Mouse (Mus musculus): ENCODE measurements at regions not wholly inside any gene's neighbourhood (a gene's known extent, or its start where the extent isn't known, plus 50 kb on each side); places are given as distances from the start of the nearest gene placed in this dataset.

DNA sequence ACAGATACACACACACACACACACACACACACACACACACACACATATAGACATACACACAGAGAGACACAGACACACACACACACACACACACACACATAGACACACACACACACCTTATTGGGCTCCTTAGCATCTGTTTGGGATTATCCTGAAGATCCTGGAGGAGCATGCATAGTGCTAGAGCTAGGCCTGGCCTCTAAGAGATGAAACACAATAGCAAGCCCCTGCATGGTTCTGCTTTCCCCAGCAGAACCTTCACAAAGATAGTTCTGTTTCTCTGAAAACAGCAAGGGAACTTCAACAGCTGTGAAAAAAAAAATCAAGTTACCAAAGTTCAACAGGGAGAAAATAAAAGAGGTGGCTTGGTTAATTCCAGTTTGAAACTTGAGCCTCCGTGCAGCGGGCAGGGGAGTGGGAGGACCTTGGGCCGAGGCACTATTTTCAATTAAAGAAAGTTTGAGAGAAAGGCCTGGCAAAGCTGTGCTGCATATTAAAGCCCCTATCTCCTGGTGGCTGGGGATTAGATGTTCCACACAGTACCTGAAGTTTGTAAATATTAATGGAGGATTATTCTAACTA lies 257.4 kb upstream of the Zfp64 start:
- Histone ChIP-seq H3K79me2 (ENCODE audit: control insufficient read depth, insufficient read depth) (no peaks in the 10 kb centered on the region), H3K4me3 (no peak overlapping the region), H3ac (ENCODE audit: control insufficient read depth, insufficient read length) (no peak overlapping the region), H3K4me2 (ENCODE audit: low read depth) (no peak overlapping the region), H3K36me3 (ENCODE audit: control insufficient read depth, insufficient read depth) (no peaks in the 10 kb centered on the region), H3K27me3 (ENCODE audit: control insufficient read depth, insufficient read depth, insufficient read length) (no peaks in the 10 kb centered on the region)
- TF ChIP-seq REST (IDR thresholded peaks at IDR 0.05; ENCODE audit: insufficient read depth, insufficient read length) (no peak), MYOD1 (IDR thresholded peaks at IDR 0.05; ENCODE audit: control insufficient read depth in 1 of 3, insufficient read length in 2 of 3, low read depth in 2 of 3) (no peak), CEBPB (IDR thresholded peaks at IDR 0.05; ENCODE audit: insufficient read depth, poor library complexity, severe bottlenecking) (no peak), USF1 (IDR thresholded peaks at IDR 0.05; ENCODE audit: low read depth) (no peak), E2F4 (IDR thresholded peaks at IDR 0.05; ENCODE audit: insufficient read depth) (no peak), TCF3 (IDR thresholded peaks at IDR 0.05; ENCODE audit: insufficient read length, low read depth) (no peak), MAX (IDR thresholded peaks at IDR 0.05; ENCODE audit: low read depth) (no peak), SRF (IDR thresholded peaks at IDR 0.05; ENCODE audit: control insufficient read depth, insufficient read length, low read depth) (no peak), POLR2AphosphoS2 (IDR thresholded peaks at IDR 0.05; ENCODE audit: insufficient read length, low read depth) (no peak), MYOG (IDR thresholded peaks at IDR 0.05; ENCODE audit: control insufficient read depth in 1 of 3, insufficient read depth in 1 of 3, insufficient read length in 2 of 3, low read depth in 2 of 3) (no peak), POLR2A (IDR thresholded peaks at IDR 0.05; ENCODE audit: insufficient read length, low read depth) (no peak), TCF12 (IDR thresholded peaks at IDR 0.05; ENCODE audit: insufficient read depth, poor library complexity, severe bottlenecking) (no peak)

DNA sequence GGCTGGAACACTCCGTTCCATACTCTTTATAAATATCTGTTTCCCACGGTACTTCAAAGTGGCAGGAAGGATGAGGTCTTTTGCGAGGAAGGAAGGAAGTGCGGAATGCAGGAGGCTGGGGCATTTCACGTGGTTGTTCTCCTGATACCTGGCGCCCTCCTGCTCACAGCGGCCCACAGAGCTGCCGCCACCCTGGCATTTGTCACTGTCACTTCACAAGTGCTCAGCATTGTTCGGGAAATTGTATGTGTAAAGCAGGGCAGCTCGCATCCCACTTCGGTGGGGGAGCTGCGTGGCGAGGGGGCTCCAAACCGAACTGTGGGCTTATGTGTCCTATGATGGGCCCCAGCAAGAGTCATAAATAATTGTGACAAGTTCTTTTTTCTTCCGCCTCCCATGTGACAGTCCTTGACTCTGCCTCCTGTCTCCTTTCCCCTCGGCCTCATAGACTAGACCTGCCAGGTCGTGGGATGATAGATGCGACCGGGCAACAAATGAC lies 248.9 kb upstream of the Zfp64 start:
- Histone ChIP-seq H3K27me3 (ENCODE audit: control insufficient read depth, insufficient read depth, insufficient read length) (no peaks in the 10 kb centered on the region), H3K4me2 (ENCODE audit: low read depth) (no peak overlapping the region), H3K4me3 (no peak overlapping the region), H3K79me2 (ENCODE audit: control insufficient read depth, insufficient read depth) (no peaks in the 10 kb centered on the region), H3K36me3 (ENCODE audit: control insufficient read depth, insufficient read depth) (no peaks in the 10 kb centered on the region), H3ac (ENCODE audit: control insufficient read depth, insufficient read length) (no peak overlapping the region)
- TF ChIP-seq TCF12 (IDR thresholded peaks at IDR 0.05; ENCODE audit: insufficient read depth, poor library complexity, severe bottlenecking) (no peak), SRF (IDR thresholded peaks at IDR 0.05; ENCODE audit: control insufficient read depth, insufficient read length, low read depth) (no peak), CEBPB (IDR thresholded peaks at IDR 0.05; ENCODE audit: insufficient read depth, poor library complexity, severe bottlenecking) (no peak), MYOD1 (IDR thresholded peaks at IDR 0.05; ENCODE audit: control insufficient read depth in 1 of 3, insufficient read length in 2 of 3, low read depth in 2 of 3) (no peak), MAX (IDR thresholded peaks at IDR 0.05; ENCODE audit: low read depth) (no peak), USF1 (IDR thresholded peaks at IDR 0.05; ENCODE audit: low read depth) (no peak), MYOG (IDR thresholded peaks at IDR 0.05; ENCODE audit: control insufficient read depth in 1 of 3, insufficient read depth in 1 of 3, insufficient read length in 2 of 3, low read depth in 2 of 3) (no peak), POLR2AphosphoS2 (IDR thresholded peaks at IDR 0.05; ENCODE audit: insufficient read length, low read depth) (no peak), REST (IDR thresholded peaks at IDR 0.05; ENCODE audit: insufficient read depth, insufficient read length) (no peak), E2F4 (IDR thresholded peaks at IDR 0.05; ENCODE audit: insufficient read depth) (no peak), TCF3 (IDR thresholded peaks at IDR 0.05; ENCODE audit: insufficient read length, low read depth) (no peak), POLR2A (IDR thresholded peaks at IDR 0.05; ENCODE audit: insufficient read length, low read depth) (no peak)

DNA sequence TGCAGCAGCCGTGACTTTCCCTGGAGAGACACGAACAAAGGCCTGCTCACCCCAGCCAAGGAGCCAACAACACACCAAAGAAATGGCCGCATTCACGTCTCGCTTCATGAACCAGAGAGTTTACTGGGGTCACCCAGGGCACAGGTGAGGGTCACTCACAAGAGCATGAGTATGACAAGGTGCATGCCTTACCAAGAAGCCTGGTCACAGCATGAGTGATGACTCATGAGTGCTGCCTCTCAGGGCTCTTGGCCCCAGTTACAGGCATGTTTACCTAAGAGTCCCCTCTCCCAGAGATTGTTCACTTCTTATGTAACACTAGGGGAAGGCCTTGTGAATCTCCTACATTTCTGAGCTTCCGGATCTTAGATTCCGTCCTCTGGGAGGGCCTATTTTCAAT lies 236.6 kb upstream of the Zfp64 start:
- H3K27me3 ChIP-seq (ENCODE audit: control insufficient read depth, insufficient read depth, insufficient read length): no peaks in the 10 kb centered on the region
- H3ac ChIP-seq (ENCODE audit: control insufficient read depth, insufficient read length): no peak overlapping the region
- H3K4me3 ChIP-seq: no peak overlapping the region
- TF ChIP-seq USF1 (IDR thresholded peaks at IDR 0.05; ENCODE audit: low read depth): no peak
- TF ChIP-seq MAX (IDR thresholded peaks at IDR 0.05; ENCODE audit: low read depth): no peak
- TF ChIP-seq TCF3 (IDR thresholded peaks at IDR 0.05; ENCODE audit: insufficient read length, low read depth): no peak
- TF ChIP-seq REST (IDR thresholded peaks at IDR 0.05; ENCODE audit: insufficient read depth, insufficient read length): no peak
- no peak for TF ChIP-seq CEBPB (IDR thresholded peaks at IDR 0.05; ENCODE audit: insufficient read depth, poor library complexity, severe bottlenecking)
- H3K4me2 ChIP-seq (ENCODE audit: low read depth): no peak overlapping the region
- H3K79me2 ChIP-seq (ENCODE audit: control insufficient read depth, insufficient read depth): no peaks in the 10 kb centered on the region
- H3K36me3 ChIP-seq (ENCODE audit: control insufficient read depth, insufficient read depth): no peaks in the 10 kb centered on the region

- Histone ChIP-seq H3K27me3 (ENCODE audit: control insufficient read depth, insufficient read depth, insufficient read length) (no peaks in the 10 kb centered on the region), H3K4me3 (no peak overlapping the region), H3K36me3 (ENCODE audit: control insufficient read depth, insufficient read depth) (no peaks in the 10 kb centered on the region), H3K79me2 (ENCODE audit: control insufficient read depth, insufficient read depth) (no peaks in the 10 kb centered on the region), H3ac (ENCODE audit: control insufficient read depth, insufficient read length) (no peak overlapping the region), H3K4me2 (ENCODE audit: low read depth) (no peak overlapping the region)
- TF ChIP-seq USF1 (IDR thresholded peaks at IDR 0.05; ENCODE audit: low read depth) (no peak), CEBPB (IDR thresholded peaks at IDR 0.05; ENCODE audit: insufficient read depth, poor library complexity, severe bottlenecking) (no peak), REST (IDR thresholded peaks at IDR 0.05; ENCODE audit: insufficient read depth, insufficient read length) (no peak), POLR2A (IDR thresholded peaks at IDR 0.05; ENCODE audit: insufficient read length, low read depth) (no peak), TCF3 (IDR thresholded peaks at IDR 0.05; ENCODE audit: insufficient read length, low read depth) (no peak), SRF (IDR thresholded peaks at IDR 0.05; ENCODE audit: control insufficient read depth, insufficient read length, low read depth) (no peak), TCF12 (IDR thresholded peaks at IDR 0.05; ENCODE audit: insufficient read depth, poor library complexity, severe bottlenecking) (no peak), E2F4 (IDR thresholded peaks at IDR 0.05; ENCODE audit: insufficient read depth) (no peak), MYOG (IDR thresholded peaks at IDR 0.05; ENCODE audit: control insufficient read depth in 1 of 3, insufficient read depth in 1 of 3, insufficient read length in 2 of 3, low read depth in 2 of 3) (no peak), MAX (IDR thresholded peaks at IDR 0.05; ENCODE audit: low read depth) (no peak), MYOD1 (IDR thresholded peaks at IDR 0.05; ENCODE audit: control insufficient read depth in 1 of 3, insufficient read length in 2 of 3, low read depth in 2 of 3) (no peak)
Measured at GRCm38 (mm10) chr2:169191465-169191864, 236.1 kb upstream of the Zfp64 start.

Measured in myocyte (in vitro differentiated cells).